Mouse (Mus musculus) megakaryocyte, embryonic 14.5 days (primary cell): ENCODE measurements at regions not wholly inside any gene's neighbourhood (a gene's known extent, or its start where the extent isn't known, plus 50 kb on each side); places are given as distances from the start of the nearest gene placed in this dataset.

ENCODE experiments used
- FLI1 ChIP-seq: IDR thresholded peaks from 2 replicates; pipeline ENCODE4 v1.6.1; 2012; ENCODE audit warnings: low read length, inconsistent platforms, mixed read lengths
- GATA1 ChIP-seq: IDR thresholded peaks from 3 replicates; pipeline ENCODE4 v1.6.1; 2012; ENCODE audit warnings: mixed read lengths, low read length, inconsistent platforms, borderline replicate concordance

- TF ChIP-seq GATA1: no peak
- TF ChIP-seq FLI1: no peak
These were observed 61.6 kb upstream of the Dlk1 start for GRCm38 (mm10) chr12:109390978-109391377.
